Mouse (Mus musculus): Measurements from ENCODE around the gene Bub1b. TPM values are rescaled to one million over a fixed set of nuclear protein-coding genes. Genes with fewer than 3 reads are reported as not detected.
A peak's percentile ranks its signal among the peaks of the same experiment; 100 is the strongest.
"Not testable (repeated sequence)": the region's sequence is repeated elsewhere in the genome, so short reads cannot be mapped to it uniquely, and the experiment has no call there.

Bub1b gene
- polyA plus RNA-seq (2015; fragmentation: Nextera tagmentation; extraction: Ambion mirVana), result 47.8 and 58.8 TPM in 2 replicates

DNA sequence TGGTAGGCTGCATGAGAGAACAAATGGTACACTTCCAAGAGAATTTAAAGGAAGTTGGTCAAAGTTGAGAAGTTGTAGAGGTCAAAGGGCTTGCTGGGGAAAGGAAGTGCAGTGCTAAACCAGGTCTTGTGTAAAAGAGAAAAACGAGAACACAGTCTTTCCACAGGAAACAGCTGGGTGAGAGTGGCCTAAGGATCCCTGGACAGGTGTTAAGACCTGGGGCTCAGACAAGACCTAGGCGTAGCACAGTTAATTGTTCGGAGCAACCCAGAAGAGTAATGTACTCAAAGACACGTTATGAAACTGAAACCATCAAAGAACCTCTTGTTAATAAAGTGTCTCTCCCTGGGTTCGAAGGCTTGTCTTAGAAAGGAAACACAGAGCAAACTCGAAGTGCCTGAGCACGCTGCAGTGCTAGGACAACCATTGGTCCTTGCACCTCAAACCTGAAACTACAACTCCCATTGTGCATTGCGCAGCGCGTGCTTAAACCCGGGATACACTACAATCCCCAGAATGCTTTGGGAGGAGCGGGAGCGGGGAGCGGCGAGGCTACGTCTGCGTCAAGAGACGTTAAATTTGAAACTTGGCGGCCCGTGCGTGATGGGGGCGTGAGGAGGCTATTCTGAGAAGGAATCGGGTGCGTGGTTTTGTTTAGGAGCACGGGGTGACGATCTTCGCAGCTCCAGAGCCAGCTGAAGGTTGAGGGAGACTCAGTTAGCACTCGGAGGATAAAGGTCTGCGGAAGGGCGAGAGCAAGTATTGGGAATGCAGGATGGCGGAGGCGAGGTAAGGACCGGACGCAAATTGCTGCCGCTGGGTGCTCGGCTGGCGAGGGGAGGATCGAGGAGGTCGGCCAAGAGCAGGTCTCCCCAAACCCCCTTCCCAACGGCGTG is at the start of gene Bub1b:
Gene Bub1b, plus strand, starts transcription at position 539 of the 896 bp plus-strand sequence.
- peak within 1 kb of the TSS; percentile 90 for H3K9ac ChIP-seq
- peak; percentile 82 for DNase-seq
- H3K4me3 ChIP-seq (replicated peaks), result peak within 1 kb of the TSS; percentile 85
- H3K4me1 ChIP-seq (replicated peaks), result peaks cover 40% of the 10 kb centered on the region
- no peaks in the 10 kb centered on the region for H3K9me3 ChIP-seq (replicated peaks)
- H3K36me3 ChIP-seq, result peaks cover 31% of the 10 kb centered on the region
- peak within 1 kb of the TSS; percentile 84 for H3K4me2 ChIP-seq
- peak; percentile 94 for ATAC-seq (ENCODE audit: low read depth)
- peak within 1 kb of the TSS; percentile 73 for H3K27ac ChIP-seq
- 6% methylated on average over 41 of the region's 41 CpGs for WGBS (ENCODE audit: insufficient replicate concordance)
- H3K27me3 ChIP-seq, result no peaks in the 10 kb centered on the region

DNA sequence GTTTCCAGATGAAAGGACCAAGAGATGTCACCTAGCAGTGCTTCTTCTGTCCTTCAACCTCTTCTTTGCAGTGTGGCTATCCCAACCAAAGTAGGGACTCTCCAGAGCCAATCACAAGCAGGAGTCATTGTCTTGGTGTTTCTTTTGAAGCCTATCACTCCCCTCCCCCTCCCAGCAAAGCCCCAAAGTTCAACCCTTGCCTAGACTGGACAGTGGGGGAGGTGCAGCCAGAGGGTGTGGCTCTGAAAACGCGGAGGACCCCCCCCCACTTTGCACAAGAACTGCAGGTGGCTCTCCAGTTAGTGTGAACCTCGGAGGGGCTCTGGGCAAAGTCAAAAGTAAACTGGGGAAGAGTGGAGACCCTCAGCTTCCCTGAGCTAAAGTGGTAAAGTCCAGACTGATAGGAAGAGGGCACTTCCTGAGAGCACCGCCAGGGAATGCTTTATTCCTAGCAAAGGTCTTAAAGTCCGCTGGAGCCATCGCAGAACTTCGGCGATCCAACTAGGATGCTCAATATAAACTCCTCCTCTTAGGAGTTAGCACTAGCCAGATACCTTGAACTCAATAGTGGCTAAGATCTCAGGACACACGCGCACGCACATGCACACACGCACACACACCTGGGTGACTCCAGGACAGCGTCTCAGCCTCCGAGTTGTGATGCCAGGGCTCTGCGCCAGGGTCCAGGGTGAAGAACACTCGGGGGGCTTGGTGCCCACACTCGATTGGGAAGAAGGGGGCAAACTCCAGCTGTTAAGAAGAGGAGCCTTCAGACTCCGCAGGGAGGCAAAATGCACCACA is 49.4 kb upstream of the Bub1b start:
- Histone ChIP-seq H3K4me2 (peak overlapping the region; percentile 77), H3K9ac (peak overlapping the region; percentile 62), H3K27ac (no peak overlapping the region), H3K9me3 (replicated peaks) (no peaks in the 10 kb centered on the region), H3K4me3 (replicated peaks) (peak overlapping the region; percentile 67), H3K36me3 (no peaks in the 10 kb centered on the region), H3K4me1 (replicated peaks) (peaks cover 71% of the 10 kb centered on the region), H3K27me3 (peaks cover 55% of the 10 kb centered on the region)
- WGBS (ENCODE audit: insufficient replicate concordance), result 2% methylated on average over 18 of the region's 18 CpGs
- DNase-seq, result no peak
- ATAC-seq (ENCODE audit: low read depth), result no peak

- Histone ChIP-seq H3K27me3 (peaks cover 55% of the 10 kb centered on the region), H3K9ac (peak within 1 kb of the TSS; percentile 62), H3K9me3 (replicated peaks) (no peaks in the 10 kb centered on the region), H3K4me2 (peak within 1 kb of the TSS; percentile 77), H3K4me3 (replicated peaks) (peak within 1 kb of the TSS; percentile 67), H3K4me1 (replicated peaks) (peaks cover 63% of the 10 kb centered on the region), H3K27ac (no peak within 1 kb of the TSS), H3K36me3 (no peaks in the 10 kb centered on the region)
- WGBS (ENCODE audit: insufficient replicate concordance), result under 1% methylated on average over 45 of the region's 45 CpGs
- ATAC-seq (ENCODE audit: low read depth) (peak; percentile 73), DNase-seq (peak; percentile 57)
Observed at GRCm38 (mm10) chr2:118549507-118550473, 48.2 kb upstream of the Bub1b start, which contains the start of gene Bmf. Gene Bmf (minus strand): TSS chr2:118549687.

GRCm38 (mm10) chr2:118551606-118552005 is 46.4 kb upstream of the Bub1b start:
- DNase-seq, result no peak
- H3K27me3 ChIP-seq, result peaks cover 48% of the 10 kb centered on the region
- no peak for ATAC-seq (ENCODE audit: low read depth)
- H3K9me3 ChIP-seq (replicated peaks), result no peaks in the 10 kb centered on the region
- no peak overlapping the region for H3K9ac ChIP-seq
- H3K4me1 ChIP-seq (replicated peaks), result peaks cover 44% of the 10 kb centered on the region
- H3K4me3 ChIP-seq (replicated peaks), result no peak overlapping the region
- WGBS (ENCODE audit: insufficient replicate concordance), result 61% methylated on average over 2 of the region's 2 CpGs
- no peak overlapping the region for H3K4me2 ChIP-seq
- no peak overlapping the region for H3K27ac ChIP-seq
- no peaks in the 10 kb centered on the region for H3K36me3 ChIP-seq

GRCm38 (mm10) chr2:118554356-118554990 is 43.5 kb upstream of the Bub1b start:
- Histone ChIP-seq H3K4me2 (peak overlapping the region; percentile 56), H3K4me1 (replicated peaks) (peaks cover 16% of the 10 kb centered on the region), H3K27me3 (peaks cover 21% of the 10 kb centered on the region), H3K9ac (peak overlapping the region; percentile 63), H3K4me3 (replicated peaks) (peak overlapping the region; percentile 59), H3K27ac (peak overlapping the region; percentile 79)
- not testable (repeated sequence) for DNase-seq; H3K36me3 ChIP-seq; H3K9me3 ChIP-seq (replicated peaks)
- WGBS (ENCODE audit: insufficient replicate concordance), result 52% methylated on average over 17 of the region's 17 CpGs
- peak; percentile 79 for ATAC-seq (ENCODE audit: low read depth)

DNA sequence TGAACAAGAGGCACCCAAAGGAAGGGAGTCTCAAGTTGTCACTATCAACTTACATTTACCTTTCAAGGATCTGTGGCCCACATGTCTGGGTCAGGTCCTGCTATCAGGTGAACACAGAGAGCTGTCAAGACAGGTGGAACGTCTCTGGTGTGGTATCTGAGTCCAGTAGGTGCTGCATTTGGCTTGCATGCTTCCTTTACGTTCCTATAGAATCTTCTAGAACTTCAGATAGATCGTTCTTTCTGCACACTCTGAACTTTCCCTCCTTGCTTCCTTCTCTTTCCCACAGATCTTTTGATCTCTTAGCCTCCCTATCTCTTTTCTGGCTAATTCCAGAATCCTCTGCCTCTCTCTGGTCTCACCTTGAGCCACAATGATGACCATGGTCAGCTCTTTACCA is 39.6 kb upstream of the Bub1b start:
- no peaks in the 10 kb centered on the region for H3K9me3 ChIP-seq (replicated peaks)
- 0 out of 2 replicates have a peak, but pooled peaks cover 4% of the 10 kb centered on the region for H3K36me3 ChIP-seq
- no peak overlapping the region for H3K4me2 ChIP-seq
- H3K9ac ChIP-seq, result no peak overlapping the region
- ATAC-seq (ENCODE audit: low read depth), result no peak
- no peak overlapping the region for H3K4me3 ChIP-seq (replicated peaks)
- 69% methylated on average over 3 of the region's 3 CpGs for WGBS (ENCODE audit: insufficient replicate concordance)
- peaks cover 6% of the 10 kb centered on the region for H3K4me1 ChIP-seq (replicated peaks)
- H3K27me3 ChIP-seq, result no peaks in the 10 kb centered on the region
- no peak overlapping the region for H3K27ac ChIP-seq
- DNase-seq, result no peak

DNA sequence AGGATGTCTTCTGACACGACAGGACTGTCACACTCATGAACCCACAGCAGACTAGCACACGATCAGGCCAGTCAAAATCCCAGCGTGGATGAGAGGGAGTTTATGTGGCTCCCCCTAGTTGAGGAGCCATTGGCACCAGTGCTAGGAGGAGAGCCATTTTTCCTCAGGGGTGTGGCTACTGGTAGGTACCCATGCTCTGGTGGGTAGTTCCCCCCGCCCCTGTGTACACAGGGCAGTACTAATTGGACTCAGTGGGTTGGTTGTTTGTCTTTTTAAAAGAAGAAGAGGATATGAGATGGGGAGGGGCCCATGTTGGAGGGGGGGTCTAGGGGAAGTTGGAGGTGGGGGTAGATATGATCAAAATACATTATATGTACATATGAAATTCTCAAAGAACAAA is 36.0 kb upstream of the Bub1b start:
- no peak overlapping the region for H3K4me2 ChIP-seq
- H3K4me3 ChIP-seq (replicated peaks), result no peak overlapping the region
- no peak overlapping the region for H3K27ac ChIP-seq
- no peak for ATAC-seq (ENCODE audit: low read depth)
- H3K36me3 ChIP-seq, result 0 out of 2 replicates have a peak, but pooled peaks cover 4% of the 10 kb centered on the region
- no peaks in the 10 kb centered on the region for H3K9me3 ChIP-seq (replicated peaks)
- DNase-seq, result no peak
- H3K27me3 ChIP-seq, result no peaks in the 10 kb centered on the region
- H3K4me1 ChIP-seq (replicated peaks), result no peaks in the 10 kb centered on the region
- WGBS (ENCODE audit: insufficient replicate concordance), result 68% methylated on average over 4 of the region's 4 CpGs
- no peak overlapping the region for H3K9ac ChIP-seq

- no peak overlapping the region for H3K4me2 ChIP-seq
- 67% methylated on average over 3 of the region's 3 CpGs for WGBS (ENCODE audit: insufficient replicate concordance)
- H3K36me3 ChIP-seq, result 0 out of 2 replicates have a peak, but pooled peaks cover 4% of the 10 kb centered on the region
- DNase-seq (no peak), ATAC-seq (ENCODE audit: low read depth) (no peak)
- no peaks in the 10 kb centered on the region for H3K27me3 ChIP-seq
- H3K4me3 ChIP-seq (replicated peaks), result no peak overlapping the region
- H3K9ac ChIP-seq, result no peak overlapping the region
- H3K27ac ChIP-seq, result no peak overlapping the region
- H3K4me1 ChIP-seq (replicated peaks), result no peaks in the 10 kb centered on the region
- H3K9me3 ChIP-seq (replicated peaks), result no peaks in the 10 kb centered on the region
Observed at GRCm38 (mm10) chr2:118562431-118562830, 35.6 kb upstream of the Bub1b start.

DNA sequence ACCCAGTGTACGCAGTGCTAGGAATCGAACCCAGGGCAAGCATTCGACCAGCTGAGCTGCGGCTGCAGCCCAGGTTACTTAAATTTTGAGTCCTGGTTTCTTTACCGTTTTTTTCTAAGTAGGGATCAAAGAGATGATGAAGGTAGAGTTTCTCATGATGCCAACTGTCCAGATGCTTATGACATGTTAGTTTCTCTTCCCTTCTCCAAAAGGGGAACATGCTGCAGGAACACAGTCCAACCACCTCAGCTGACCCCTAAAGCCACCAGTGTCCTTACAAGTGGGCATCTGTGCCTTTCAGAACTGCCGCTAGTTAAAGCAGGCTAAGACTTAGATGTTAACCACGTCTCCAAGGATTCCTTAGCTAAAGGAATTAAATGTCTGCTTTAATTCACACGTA is 30.8 kb upstream of the Bub1b start:
- no peaks in the 10 kb centered on the region for H3K36me3 ChIP-seq
- H3K4me3 ChIP-seq (replicated peaks), result no peak overlapping the region
- H3K9ac ChIP-seq, result no peak overlapping the region
- no peaks in the 10 kb centered on the region for H3K9me3 ChIP-seq (replicated peaks)
- H3K27ac ChIP-seq, result no peak overlapping the region
- H3K27me3 ChIP-seq, result no peaks in the 10 kb centered on the region
- WGBS (ENCODE audit: insufficient replicate concordance), result 71% methylated on average over 8 of the region's 8 CpGs
- no peak overlapping the region for H3K4me2 ChIP-seq
- H3K4me1 ChIP-seq (replicated peaks), result no peaks in the 10 kb centered on the region
- DNase-seq (no peak), ATAC-seq (ENCODE audit: low read depth) (no peak)

- Histone ChIP-seq H3K36me3 (no peaks in the 10 kb centered on the region), H3K9ac (no peak overlapping the region), H3K4me2 (no peak overlapping the region), H3K4me1 (replicated peaks) (no peaks in the 10 kb centered on the region), H3K4me3 (replicated peaks) (no peak overlapping the region), H3K27ac (no peak overlapping the region), H3K27me3 (no peaks in the 10 kb centered on the region), H3K9me3 (replicated peaks) (no peaks in the 10 kb centered on the region)
- no peak for ATAC-seq (ENCODE audit: low read depth)
- 81% methylated on average over 2 of the region's 2 CpGs for WGBS (ENCODE audit: insufficient replicate concordance)
- no peak for DNase-seq
Observed at GRCm38 (mm10) chr2:118570939-118571338, 27.1 kb upstream of the Bub1b start.
